Mouse (Mus musculus) hindbrain, embryonic 13.5 days (tissue): ENCODE data around the gene Cd180. TPM values are rescaled to one million over a fixed set of nuclear protein-coding genes. Genes with fewer than 3 reads are reported as not detected.
"Not testable (repeated sequence)": the region's sequence is repeated elsewhere in the genome, so short reads cannot be mapped to it uniquely, and the experiment has no call there.

Experiments
- ATAC-seq: fragments of 200-750 bp; cut with Nextera tagmentation; 2 replicates; pipeline ENCODE4 v1.8.0; 2017; ENCODE audit warnings: moderate TSS enrichment; ENCODE audit not compliant: low FRiP score
- H3K27ac ChIP-seq: fragments of 300-500 bp; sonication (generic); 2 replicates; pipeline ENCODE4 v1.5.1; 2015; ENCODE audit warnings: inconsistent platforms, mild to moderate bottlenecking, moderate library complexity
- H3K27me3 ChIP-seq: fragments of 300-500 bp; sonication (generic); 2 replicates; pipeline ENCODE4 v1.6.1; 2015; ENCODE audit warnings: mild to moderate bottlenecking, inconsistent platforms
- H3K36me3 ChIP-seq: fragments of 300-500 bp; sonication (generic); 2 replicates; pipeline ENCODE4 v1.6.1; 2015; ENCODE audit warnings: mild to moderate bottlenecking, inconsistent platforms
- H3K4me1 ChIP-seq: fragments of 300-500 bp; sonication (generic); replicated peaks from 2 replicates; pipeline ENCODE4 v1.6.1; 2015; ENCODE audit warnings: inconsistent platforms
- H3K4me2 ChIP-seq: fragments of 300-500 bp; sonication (generic); 2 replicates; pipeline ENCODE4 v1.6.1; 2015; ENCODE audit warnings: inconsistent platforms, mild to moderate bottlenecking, moderate library complexity
- H3K4me3 ChIP-seq: fragments of 300-500 bp; sonication (generic); 2 replicates; pipeline ENCODE4 v1.5.1; 2015; ENCODE audit warnings: mild to moderate bottlenecking, inconsistent platforms
- H3K9ac ChIP-seq: fragments of 300-500 bp; sonication (generic); 2 replicates; pipeline ENCODE4 v1.6.1; 2015; ENCODE audit warnings: mild to moderate bottlenecking, inconsistent platforms
- H3K9me3 ChIP-seq: fragments of 300-500 bp; sonication (generic); 2 replicates; pipeline ENCODE4 v1.6.1; 2016; ENCODE audit warnings: inconsistent platforms
- WGBS: fragments of 180-500 bp; shearing (Covaris S2); methylation state at CpG from one replicate; pipeline ENCODE4 v1.1.7; 2015; 5-methylcytosine and 5-hydroxymethylcytosine counted together
- polyA plus RNA-seq: library from polyadenylated mRNA; unstranded; fragments of >200 nt; fragmentation: Nextera tagmentation; extraction: Ambion mirVana; gene quantifications from 2 replicates; pipeline ENCODE4 v1.2.1, GENCODE M21; 2015

Cd180 gene
- polyA plus RNA-seq, 1 experiment from 2014 or later: 0.57 TPM

- WGBS: 54% methylated on average over 18 of the region's 18 CpGs
- no peak for ATAC-seq
- Histone ChIP-seq H3K36me3 (no peaks in the 10 kb centered on the region), H3K4me3 (no peak overlapping the region), H3K4me1 (no peaks in the 10 kb centered on the region; the same call in 1 of the 2 replicates), H3K4me2 (peak overlapping the region; percentile 35), H3K9me3 (no peaks in the 10 kb centered on the region), H3K27me3 (0 out of 2 replicates have a peak, but pooled peaks cover 4% of the 10 kb centered on the region), H3K27ac (no peak overlapping the region), H3K9ac (no peak overlapping the region; the same call in 1 of the 2 replicates)
Measured at GRCm38 (mm10) chr13:102665588-102666232, 27.6 kb upstream of the Cd180 start.

- ATAC-seq: no peak
- no peaks in the 10 kb centered on the region; the same call in 1 of the 2 replicates for H3K4me1 ChIP-seq
- 0 out of 2 replicates have a peak, but pooled peaks cover 4% of the 10 kb centered on the region for H3K27me3 ChIP-seq
- no peaks in the 10 kb centered on the region for H3K9me3 ChIP-seq
- H3K36me3 ChIP-seq: no peaks in the 10 kb centered on the region
- 90% methylated on average over 12 of the region's 12 CpGs for WGBS
- H3K4me2 ChIP-seq: no peak overlapping the region
- H3K27ac ChIP-seq: no peak overlapping the region
- no peak overlapping the region for H3K9ac ChIP-seq
- no peak overlapping the region for H3K4me3 ChIP-seq
Measured at GRCm38 (mm10) chr13:102666233-102666614, 27.1 kb upstream of the Cd180 start.

GRCm38 (mm10) chr13:102666731-102667130 lies 26.6 kb upstream of the Cd180 start:
- Histone ChIP-seq H3K9me3 (no peaks in the 10 kb centered on the region), H3K27me3 (0 out of 2 replicates have a peak, but pooled peaks cover 4% of the 10 kb centered on the region), H3K4me1 (no peaks in the 10 kb centered on the region; the same call in 1 of the 2 replicates), H3K36me3 (no peaks in the 10 kb centered on the region), H3K4me2 (no peak overlapping the region), H3K9ac (no peak overlapping the region), H3K4me3 (no peak overlapping the region), H3K27ac (no peak overlapping the region)
- ATAC-seq: no peak
- WGBS: 83% methylated on average over 4 of the region's 4 CpGs

- Histone ChIP-seq H3K36me3 (no peaks in the 10 kb centered on the region), H3K4me1 (no peaks in the 10 kb centered on the region; the same call in 1 of the 2 replicates), H3K9me3 (no peaks in the 10 kb centered on the region), H3K4me2 (no peak overlapping the region), H3K4me3 (no peak overlapping the region), H3K27me3 (0 out of 2 replicates have a peak, but pooled peaks cover 4% of the 10 kb centered on the region), H3K27ac (no peak overlapping the region), H3K9ac (no peak overlapping the region)
- 90% methylated on average over 4 of the region's 4 CpGs for WGBS
- no peak for ATAC-seq
Measured at GRCm38 (mm10) chr13:102667401-102667800, 26.0 kb upstream of the Cd180 start.

- 92% methylated on average over 9 of the region's 9 CpGs for WGBS
- H3K9me3 ChIP-seq: no peaks in the 10 kb centered on the region
- H3K4me3 ChIP-seq: no peak overlapping the region
- H3K27me3 ChIP-seq: 0 out of 2 replicates have a peak, but pooled peaks cover 4% of the 10 kb centered on the region
- H3K9ac ChIP-seq: no peak overlapping the region
- ATAC-seq: no peak
- no peak overlapping the region for H3K27ac ChIP-seq
- H3K4me2 ChIP-seq: no peak overlapping the region
- H3K36me3 ChIP-seq: no peaks in the 10 kb centered on the region
- H3K4me1 ChIP-seq: no peaks in the 10 kb centered on the region; the same call in 1 of the 2 replicates
Measured at GRCm38 (mm10) chr13:102667842-102668241, 25.5 kb upstream of the Cd180 start.

- no peaks in the 10 kb centered on the region for H3K36me3 ChIP-seq
- H3K9me3 ChIP-seq: no peaks in the 10 kb centered on the region
- no peak overlapping the region for H3K9ac ChIP-seq
- no peak overlapping the region for H3K4me2 ChIP-seq
- H3K4me3 ChIP-seq: no peak overlapping the region
- no peak overlapping the region for H3K27ac ChIP-seq
- no peak for ATAC-seq
- no peaks in the 10 kb centered on the region; the same call in 1 of the 2 replicates for H3K4me1 ChIP-seq
- WGBS: 73% methylated on average over 6 of the region's 6 CpGs
- H3K27me3 ChIP-seq: 0 out of 2 replicates have a peak, but pooled peaks cover 3% of the 10 kb centered on the region
Measured at GRCm38 (mm10) chr13:102668933-102669332, 24.4 kb upstream of the Cd180 start.

GRCm38 (mm10) chr13:102669522-102670256 lies 23.7 kb upstream of the Cd180 start:
- no peak overlapping the region for H3K4me2 ChIP-seq
- no peak for ATAC-seq
- 56% methylated on average over 14 of the region's 14 CpGs for WGBS
- H3K36me3 ChIP-seq: no peaks in the 10 kb centered on the region
- no peak overlapping the region for H3K9ac ChIP-seq
- no peaks in the 10 kb centered on the region for H3K9me3 ChIP-seq
- no peak overlapping the region for H3K4me3 ChIP-seq
- H3K27me3 ChIP-seq: no peaks in the 10 kb centered on the region
- no peak overlapping the region for H3K27ac ChIP-seq
- H3K4me1 ChIP-seq: no peaks in the 10 kb centered on the region; the same call in 1 of the 2 replicates

- no peak overlapping the region for H3K4me2 ChIP-seq
- H3K27me3 ChIP-seq: no peaks in the 10 kb centered on the region
- H3K36me3 ChIP-seq: no peaks in the 10 kb centered on the region
- no peak overlapping the region for H3K9ac ChIP-seq
- ATAC-seq: no peak
- 72% methylated on average over 7 of the region's 7 CpGs for WGBS
- H3K4me3 ChIP-seq: no peak overlapping the region
- H3K4me1 ChIP-seq: no peaks in the 10 kb centered on the region; the same call in 1 of the 2 replicates
- H3K9me3 ChIP-seq: no peaks in the 10 kb centered on the region
- no peak overlapping the region for H3K27ac ChIP-seq
Measured at GRCm38 (mm10) chr13:102670503-102670902, 22.9 kb upstream of the Cd180 start.

- Histone ChIP-seq H3K36me3 (no peaks in the 10 kb centered on the region), H3K4me3 (no peak overlapping the region), H3K9me3 (no peaks in the 10 kb centered on the region), H3K4me1 (no peaks in the 10 kb centered on the region; the same call in 1 of the 2 replicates), H3K4me2 (no peak overlapping the region), H3K27me3 (no peaks in the 10 kb centered on the region), H3K9ac (no peak overlapping the region), H3K27ac (no peak overlapping the region)
- 91% methylated on average over 3 of the region's 3 CpGs for WGBS
- ATAC-seq: no peak
Measured at GRCm38 (mm10) chr13:102674083-102674482, 19.3 kb upstream of the Cd180 start.

- ATAC-seq, H3K9me3 ChIP-seq, H3K4me2 ChIP-seq, H3K9ac ChIP-seq, H3K36me3 ChIP-seq, H3K27ac ChIP-seq, H3K4me3 ChIP-seq, H3K27me3 ChIP-seq, H3K4me1 ChIP-seq: not testable (repeated sequence)
- WGBS: 91% methylated on average over 4 of the region's 4 CpGs
Measured at GRCm38 (mm10) chr13:102677602-102678001, 15.8 kb upstream of the Cd180 start.

- no peaks in the 10 kb centered on the region for H3K4me1 ChIP-seq
- H3K27me3 ChIP-seq: no peaks in the 10 kb centered on the region
- no peak overlapping the region for H3K27ac ChIP-seq
- H3K9me3 ChIP-seq: no peaks in the 10 kb centered on the region
- 12% methylated on average over 2 of the region's 2 CpGs for WGBS
- no peak overlapping the region for H3K4me3 ChIP-seq
- H3K36me3 ChIP-seq: no peaks in the 10 kb centered on the region
- ATAC-seq: peak; percentile 82
- no peak overlapping the region for H3K9ac ChIP-seq
- H3K4me2 ChIP-seq: no peak overlapping the region
Measured at GRCm38 (mm10) chr13:102678482-102678881, 14.9 kb upstream of the Cd180 start.

- Histone ChIP-seq H3K4me3 (no peak overlapping the region), H3K4me2 (no peak overlapping the region), H3K9me3 (no peaks in the 10 kb centered on the region), H3K36me3 (no peaks in the 10 kb centered on the region), H3K27me3 (no peaks in the 10 kb centered on the region), H3K9ac (no peak overlapping the region), H3K4me1 (no peaks in the 10 kb centered on the region), H3K27ac (no peak overlapping the region)
- 84% methylated on average over 4 of the region's 4 CpGs for WGBS
- no peak for ATAC-seq
Measured at GRCm38 (mm10) chr13:102684890-102685289, 8.5 kb upstream of the Cd180 start.
